Mouse (Mus musculus): ENCODE results near the gene Ncam1. TPM values are rescaled to one million over a fixed set of nuclear protein-coding genes. Genes with fewer than 3 reads are reported as not detected.

Ncam1 gene
- not detected for total RNA-seq (2023)

GRCm38 (mm10) chr9:49798806-49799205, at the start of gene Ncam1:
TSS of gene Ncam1 (minus strand) at chr9:49798925.

DNA sequence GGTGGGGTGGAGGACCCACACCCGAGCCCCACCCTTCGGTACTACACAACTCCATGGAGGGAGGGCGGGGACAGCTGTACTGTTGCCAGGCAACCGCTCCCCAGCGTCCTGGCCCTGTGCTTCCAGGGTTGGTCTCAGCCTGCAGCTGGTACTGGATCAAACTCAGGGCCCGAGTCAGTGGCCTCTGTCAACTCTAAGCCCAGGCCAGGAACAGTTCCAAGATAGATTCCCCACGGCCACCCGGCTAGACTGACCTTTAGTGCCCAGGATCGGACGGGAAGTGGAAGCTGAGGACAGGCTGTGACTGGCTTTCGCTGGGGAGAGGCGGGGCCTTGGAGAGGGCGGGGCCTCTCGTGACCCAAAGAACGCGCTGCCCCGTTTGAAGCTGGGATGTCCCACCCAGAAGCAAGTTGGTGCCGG, 312.8 kb downstream of the Ncam1 start, which contains the start of gene Ttc12:
Gene Ttc12 (minus strand): TSS at position 334 of the 420 bp plus-strand sequence.

